Mouse (Mus musculus): ENCODE results near the gene Peli3.

GRCm38 (mm10) chr19:4919652-4920051 lies 23.3 kb downstream of the Peli3 start:
- TF ChIP-seq GATA1 (IDR thresholded peaks at IDR 0.05; ENCODE audit: borderline replicate concordance, low read length) = no peak
- TF ChIP-seq FLI1 (IDR thresholded peaks at IDR 0.05; ENCODE audit: low read length) = no peak
